ENCODE assay signal across 8 mouse cellular contexts in the genomic region with DNA sequence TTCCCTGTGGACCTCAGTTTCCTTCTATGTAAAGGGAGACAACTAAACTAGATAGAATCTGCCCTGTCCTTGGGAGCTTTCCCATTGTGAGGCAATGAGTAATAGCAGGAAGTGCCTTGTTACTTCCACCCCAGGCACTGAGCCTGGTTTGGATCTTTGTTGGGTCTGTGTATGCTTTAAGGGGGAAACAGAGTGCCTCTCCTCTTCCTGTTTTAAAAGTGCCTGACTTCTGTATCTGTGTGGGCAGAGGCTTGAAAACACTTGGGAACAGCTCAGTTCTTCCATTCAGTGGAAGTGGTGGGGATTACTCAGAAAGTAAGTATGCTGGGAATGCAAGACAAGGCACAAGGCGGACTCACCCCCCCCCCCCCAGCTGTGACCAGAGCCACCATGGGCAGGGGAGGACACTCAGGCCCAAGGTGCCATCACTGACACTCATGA. TPM values are rescaled to one million over a fixed set of nuclear protein-coding genes. Genes with fewer than 3 reads are reported as not detected.
DNase-seq lines count a peak whose midpoint lies in the region; ATAC-seq and TF ChIP-seq lines count a peak whose summit lies in the region.

No protein-coding gene starts in this region.

- H3K27me3 ChIP-seq in limb, embryonic 10.5 days (ENCODE audit: low read depth, poor library complexity, severe bottlenecking): no peaks in the 10 kb centered on the region
- no peaks in the 10 kb centered on the region for H3K27me3 ChIP-seq in stomach, embryonic 14.5 days (ENCODE audit: control insufficient read depth, insufficient read depth, low read length)
- no peaks in the 10 kb centered on the region for H3K27me3 ChIP-seq in midbrain, postnatal 0 days (ENCODE audit: insufficient read depth, low read length)

- no peak overlapping the region for H3K4me2 ChIP-seq in stomach, embryonic 14.5 days (replicated peaks; ENCODE audit: low read depth, low read length)
- no peak overlapping the region for H3K4me2 ChIP-seq in midbrain, postnatal 0 days (ENCODE audit: low read depth, low read length, poor library complexity, severe bottlenecking)

- no peaks in the 10 kb centered on the region for H3K36me3 ChIP-seq in limb, embryonic 10.5 days
- H3K36me3 ChIP-seq in stomach, embryonic 14.5 days (ENCODE audit: control insufficient read depth, insufficient read depth, low read length): no peaks in the 10 kb centered on the region
- no peaks in the 10 kb centered on the region for H3K36me3 ChIP-seq in midbrain, postnatal 0 days (ENCODE audit: insufficient read depth, low read length)

- DNase-seq in layer of hippocampus, adult 2 months (ENCODE audit: low spot score in 2 of 2): no peak
- DNase-seq in layer of hippocampus, postnatal 10 days (ENCODE audit: low spot score in 2 of 2): no peak
- DNase-seq in heart, adult 9 months (ENCODE audit: low spot score in 2 of 2): peak; percentile 74 to 84
- no peak for DNase-seq in limb, embryonic 10.5 days (ENCODE audit: low spot score)
- DNase-seq in thymus, adult 18-20 months: no peak
- DNase-seq in midbrain, postnatal 0 days (ENCODE audit: low spot score): no peak
- no peak for DNase-seq in cerebellum, adult 11 months

- WGBS in limb, embryonic 10.5 days: 64% methylated on average over 1 of the region's 1 CpGs
- 27% methylated on average over 1 of the region's 1 CpGs for WGBS in stomach, embryonic 14.5 days
- 55% methylated on average over 1 of the region's 1 CpGs for WGBS in midbrain, postnatal 0 days

- TF ChIP-seq CTCF in layer of hippocampus, adult 2 months (conservative IDR thresholded peaks at IDR 0.05): no peak
- TF ChIP-seq CTCF in midbrain, postnatal 0 days (IDR thresholded peaks at IDR 0.05): no peak

- peak overlapping the region; percentile 36; the same call in 1 of the 2 replicates for H3K27ac ChIP-seq in layer of hippocampus, adult 2 months
- 0 out of 2 replicates have a peak overlapping the region, but pooled peaks have one; percentile 42 for H3K27ac ChIP-seq in limb, embryonic 10.5 days
- peak overlapping the region; percentile 53; the same call in 1 of the 2 replicates for H3K27ac ChIP-seq in stomach, embryonic 14.5 days (ENCODE audit: low read length)
- no peak overlapping the region for H3K27ac ChIP-seq in midbrain, postnatal 0 days (ENCODE audit: low read depth, low read length)

- H3K4me3 ChIP-seq in layer of hippocampus, adult 2 months: no peak overlapping the region
- no peak overlapping the region for H3K4me3 ChIP-seq in limb, embryonic 10.5 days
- H3K4me3 ChIP-seq in stomach, embryonic 14.5 days (ENCODE audit: low read depth, low read length): no peak overlapping the region
- no peak overlapping the region for H3K4me3 ChIP-seq in midbrain, postnatal 0 days (ENCODE audit: low read depth, low read length)

- H3K9me3 ChIP-seq in limb, embryonic 10.5 days (replicated peaks): no peaks in the 10 kb centered on the region
- H3K9me3 ChIP-seq in stomach, embryonic 14.5 days (ENCODE audit: control insufficient read depth, low read depth, low read length): no peaks in the 10 kb centered on the region
- no peaks in the 10 kb centered on the region for H3K9me3 ChIP-seq in midbrain, postnatal 0 days (ENCODE audit: low read length)

- H3K4me1 ChIP-seq in limb, embryonic 10.5 days: peaks cover 20% of the 10 kb centered on the region
- peaks cover 19% of the 10 kb centered on the region; the same call in 1 of the 2 replicates for H3K4me1 ChIP-seq in stomach, embryonic 14.5 days (ENCODE audit: control insufficient read depth, insufficient read depth, low read length)
- no peaks in the 10 kb centered on the region for H3K4me1 ChIP-seq in midbrain, postnatal 0 days (ENCODE audit: insufficient read depth, low read length)

- H3K9ac ChIP-seq in stomach, embryonic 14.5 days (replicated peaks; ENCODE audit: low read depth, low read length): no peak overlapping the region
- no peak overlapping the region for H3K9ac ChIP-seq in midbrain, postnatal 0 days (replicated peaks; ENCODE audit: low read length, poor library complexity, severe bottlenecking)

- ATAC-seq in stomach, embryonic 14.5 days (ENCODE audit: insufficient number of reproducible peaks, insufficient read depth, low FRiP score, low read depth): peak; percentile 46; the same call in 1 of the 2 replicates
- no peak for ATAC-seq in midbrain, postnatal 0 days (ENCODE audit: low FRiP score)

RNA-seq across cellular contexts. Expression of a gene that starts 25.8 kb away (rescaled TPM):
- total RNA-seq in layer of hippocampus, adult 2 months (2021): 1 to 10 TPM; 5.4 to 7.6 TPM
- total RNA-seq in layer of hippocampus, postnatal 10 days (2021): 1 to 10 TPM; 7.5 to 8.3 TPM
- polyA plus RNA-seq in limb, embryonic 10.5 days (2016; fragmentation: Nextera tagmentation; extraction: Ambion mirVana): 25.3 and 27.5 TPM in 2 replicates
- polyA plus RNA-seq in stomach, embryonic 14.5 days (2014; fragmentation: Nextera tagmentation; extraction: Ambion mirVana): 32.8 and 34.0 TPM in 2 replicates
- total RNA-seq in midbrain, postnatal 0 days (2014; rRNA removed): 6.5 and 9.5 TPM in 2 replicates
- 16.2 and 19.7 TPM in 2 replicates for polyA plus RNA-seq in midbrain, postnatal 0 days (2015; fragmentation: Nextera tagmentation; extraction: Ambion mirVana)

Comparison
In these comparisons a context has a peak if more than half of its experiments do, and no peak if none do; other contexts are left out.
1. DNase-seq: peak in heart, adult 9 months (2 of 2); none in layer of hippocampus, adult 2 months (0 of 2), layer of hippocampus, postnatal 10 days (0 of 2), limb, embryonic 10.5 days (single experiment), thymus, adult 18-20 months (0 of 2), midbrain, postnatal 0 days (single experiment) and cerebellum, adult 11 months (single experiment).